10 mouse cellular contexts compared by ENCODE assay signal in genomic region chr3:50014396-50014795, GRCm38 (mm10).
DNase-seq lines count a peak whose midpoint lies in the region; ATAC-seq lines count a peak whose summit lies in the region.
"Had no signal": no experiment of that assay in that cellular context is flagged by ENCODE, and none has a peak within 500 bp of the region (broad histone marks: within the 10 kb centered on the region; RNA-seq: fewer than 3 reads in every experiment).

No protein-coding gene starts in this region.

- H3K4me3 ChIP-seq in forebrain, embryonic 11.5 days (ENCODE audit: low read depth, low read length) = no peak overlapping the region
- no peak overlapping the region for H3K4me3 ChIP-seq in forebrain, embryonic 10.5 days
- H3K4me3 ChIP-seq in forebrain, embryonic 12.5 days (replicated peaks) = no peak overlapping the region
- no peak overlapping the region for H3K4me3 ChIP-seq in neural tube, embryonic 15.5 days (replicated peaks)
- no peak overlapping the region for H3K4me3 ChIP-seq in heart, embryonic 11.5 days (ENCODE audit: low read depth, low read length)

- H3K4me1 ChIP-seq in forebrain, embryonic 11.5 days (replicated peaks; ENCODE audit: control insufficient read depth, insufficient read depth, low read length) = no peaks in the 10 kb centered on the region
- H3K4me1 ChIP-seq in forebrain, embryonic 10.5 days = peaks cover 4% of the 10 kb centered on the region; the same call in 1 of the 2 replicates
- H3K4me1 ChIP-seq in forebrain, embryonic 12.5 days = peaks cover 5% of the 10 kb centered on the region; the same call in 1 of the 2 replicates
- H3K4me1 ChIP-seq in neural tube, embryonic 15.5 days = peaks cover 4% of the 10 kb centered on the region; the same call in 1 of the 2 replicates
- H3K4me1 ChIP-seq in heart, embryonic 11.5 days (ENCODE audit: control insufficient read depth, insufficient read depth, low read length) = no peaks in the 10 kb centered on the region

- peak; percentile 61; the same call in 1 of the 2 replicates for ATAC-seq in forebrain, embryonic 11.5 days (replicated peaks; ENCODE audit: low FRiP score)
- ATAC-seq in forebrain, embryonic 12.5 days (ENCODE audit: low FRiP score) = peak; percentile 69; the same call in 1 of the 2 replicates
- peak; percentile 79 for ATAC-seq in neural tube, embryonic 15.5 days (ENCODE audit: low FRiP score)
- no peak for ATAC-seq in heart, embryonic 11.5 days (replicated peaks; ENCODE audit: insufficient number of reproducible peaks, low FRiP score, low TSS enrichment)

- H3K27me3 ChIP-seq in forebrain, embryonic 11.5 days (ENCODE audit: control insufficient read depth, insufficient read depth, low read length) = no peaks in the 10 kb centered on the region
- no peaks in the 10 kb centered on the region for H3K27me3 ChIP-seq in forebrain, embryonic 10.5 days (ENCODE audit: poor library complexity, severe bottlenecking)
- no peaks in the 10 kb centered on the region for H3K27me3 ChIP-seq in forebrain, embryonic 12.5 days
- H3K27me3 ChIP-seq in neural tube, embryonic 15.5 days (replicated peaks) = no peaks in the 10 kb centered on the region
- no peaks in the 10 kb centered on the region for H3K27me3 ChIP-seq in heart, embryonic 11.5 days (ENCODE audit: control insufficient read depth, insufficient read depth, low read length)

- H3K9ac ChIP-seq in forebrain, embryonic 11.5 days (ENCODE audit: low read length) = no peak overlapping the region
- no peak overlapping the region for H3K9ac ChIP-seq in forebrain, embryonic 12.5 days
- no peak overlapping the region for H3K9ac ChIP-seq in neural tube, embryonic 15.5 days (replicated peaks)
- no peak overlapping the region for H3K9ac ChIP-seq in heart, embryonic 11.5 days (ENCODE audit: low read depth, low read length)

- no peak overlapping the region for H3K27ac ChIP-seq in forebrain, embryonic 11.5 days (ENCODE audit: low read depth, low read length)
- H3K27ac ChIP-seq in forebrain, embryonic 10.5 days = no peak overlapping the region
- no peak overlapping the region for H3K27ac ChIP-seq in forebrain, embryonic 12.5 days
- no peak overlapping the region for H3K27ac ChIP-seq in neural tube, embryonic 15.5 days (replicated peaks)
- no peak overlapping the region for H3K27ac ChIP-seq in heart, embryonic 11.5 days (ENCODE audit: low read depth, low read length)

- 69% methylated on average over 4 of the region's 4 CpGs for WGBS in forebrain, embryonic 11.5 days
- 75% methylated on average over 4 of the region's 4 CpGs for WGBS in forebrain, embryonic 10.5 days
- WGBS in forebrain, embryonic 12.5 days = 44% methylated on average over 4 of the region's 4 CpGs
- WGBS in neural tube, embryonic 15.5 days = 30% methylated on average over 4 of the region's 4 CpGs
- WGBS in heart, embryonic 11.5 days (ENCODE audit: insufficient replicate concordance) = 73% methylated on average over 4 of the region's 4 CpGs

- no peaks in the 10 kb centered on the region for H3K9me3 ChIP-seq in forebrain, embryonic 11.5 days (ENCODE audit: control insufficient read depth, low read length)
- no peaks in the 10 kb centered on the region for H3K9me3 ChIP-seq in forebrain, embryonic 10.5 days
- no peaks in the 10 kb centered on the region for H3K9me3 ChIP-seq in forebrain, embryonic 12.5 days
- H3K9me3 ChIP-seq in neural tube, embryonic 15.5 days (replicated peaks) = no peaks in the 10 kb centered on the region
- no peaks in the 10 kb centered on the region for H3K9me3 ChIP-seq in heart, embryonic 11.5 days (replicated peaks; ENCODE audit: control insufficient read depth, low read length)

- no peak overlapping the region for H3K4me2 ChIP-seq in forebrain, embryonic 11.5 days (ENCODE audit: low read depth, low read length, severe bottlenecking)
- no peak overlapping the region for H3K4me2 ChIP-seq in forebrain, embryonic 12.5 days
- no peak overlapping the region for H3K4me2 ChIP-seq in neural tube, embryonic 15.5 days
- no peak overlapping the region for H3K4me2 ChIP-seq in heart, embryonic 11.5 days

- no peaks in the 10 kb centered on the region for H3K36me3 ChIP-seq in forebrain, embryonic 11.5 days (ENCODE audit: control insufficient read depth, insufficient read depth, low read length)
- H3K36me3 ChIP-seq in forebrain, embryonic 10.5 days (replicated peaks) = no peaks in the 10 kb centered on the region
- no peaks in the 10 kb centered on the region for H3K36me3 ChIP-seq in forebrain, embryonic 12.5 days (replicated peaks)
- H3K36me3 ChIP-seq in neural tube, embryonic 15.5 days = no peaks in the 10 kb centered on the region
- no peaks in the 10 kb centered on the region for H3K36me3 ChIP-seq in heart, embryonic 11.5 days (ENCODE audit: control insufficient read depth, insufficient read depth, low read length)

- DNase-seq in forebrain, embryonic 11.5 days (ENCODE audit: low spot score) = no peak
- no peak for DNase-seq in forebrain, embryonic 10.5 days (ENCODE audit: extremely low spot score, low spot score)
- DNase-seq in layer of hippocampus, adult 9-11 months = peak; percentile 83
- DNase-seq in kidney, postnatal 36 days = no peak
- DNase-seq in spleen, adult 12 weeks (ENCODE audit: low spot score) = no peak
- DNase-seq: adrenal gland, postnatal 36 days; kidney, postnatal 10 days had no signal
